Mouse (Mus musculus): Measurements from ENCODE around the gene Kif1c.
"Not testable (repeated sequence)": the region's sequence is repeated elsewhere in the genome, so short reads cannot be mapped to it uniquely, and the experiment has no call there.

Kif1c gene

DNA sequence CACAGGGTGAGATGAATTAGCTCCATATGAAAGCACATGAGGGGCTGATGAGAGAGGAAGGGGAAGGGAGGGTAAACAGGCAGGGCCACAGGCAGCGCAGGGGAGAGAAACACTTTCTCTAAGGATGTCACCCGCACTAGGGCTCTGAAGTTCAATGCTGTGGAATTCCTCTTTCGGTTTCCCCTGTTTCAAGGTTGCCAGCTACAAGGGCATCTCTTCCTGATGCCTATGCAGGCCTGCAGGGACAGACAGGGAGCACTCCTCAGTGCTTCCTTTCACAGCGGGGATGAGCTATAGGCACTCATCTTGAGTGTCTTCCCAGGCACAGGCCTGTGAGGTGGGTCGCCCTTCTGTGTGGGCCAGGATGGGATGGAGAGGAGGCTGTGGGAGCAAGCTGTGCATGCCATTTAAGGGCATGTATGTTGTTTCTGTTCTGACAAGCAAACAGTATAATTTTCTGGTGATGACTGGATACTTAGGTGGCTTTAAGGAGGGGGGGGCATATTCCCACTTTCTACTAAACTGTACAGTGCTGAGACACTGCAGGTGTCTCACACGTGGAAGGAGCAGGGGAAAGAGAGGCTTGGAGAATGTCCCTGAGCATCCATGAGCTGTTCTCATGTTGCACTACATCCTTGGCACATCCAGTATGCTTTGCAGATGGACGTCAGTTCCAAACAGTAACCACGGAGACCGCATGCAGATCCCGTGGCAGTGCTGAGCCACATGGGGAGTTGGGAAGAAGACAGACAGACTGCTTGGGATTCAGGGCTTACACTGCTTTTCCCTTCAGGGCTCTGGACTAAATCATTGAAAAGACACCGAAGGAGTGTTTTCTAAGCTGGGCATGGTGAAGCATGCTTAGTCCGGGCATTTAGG, 42.5 kb downstream of the Kif1c start:
- DNase-seq (ENCODE audit: low spot score in 2 of 2), result no peak

DNA sequence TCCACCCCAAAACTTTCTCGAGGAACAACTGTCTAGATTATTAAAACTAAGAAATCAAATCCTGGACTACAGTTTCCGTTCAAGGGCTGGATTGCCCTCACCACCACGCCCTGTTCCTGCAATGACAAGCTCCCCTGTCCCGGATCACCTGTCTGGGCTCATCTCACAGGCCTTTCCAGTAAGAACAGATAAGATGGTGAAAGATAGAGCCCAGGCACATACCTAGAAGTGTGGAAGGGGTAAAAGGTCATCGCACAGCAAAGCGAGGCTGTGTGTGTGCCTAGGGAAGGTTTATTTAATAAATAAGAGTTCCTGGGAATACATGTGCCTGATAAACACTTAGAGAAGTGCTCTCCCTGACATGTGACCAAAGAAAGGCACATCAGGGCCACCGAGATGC, 45.3 kb downstream of the Kif1c start:
- DNase-seq (ENCODE audit: low spot score in 2 of 2), result no peak

DNA sequence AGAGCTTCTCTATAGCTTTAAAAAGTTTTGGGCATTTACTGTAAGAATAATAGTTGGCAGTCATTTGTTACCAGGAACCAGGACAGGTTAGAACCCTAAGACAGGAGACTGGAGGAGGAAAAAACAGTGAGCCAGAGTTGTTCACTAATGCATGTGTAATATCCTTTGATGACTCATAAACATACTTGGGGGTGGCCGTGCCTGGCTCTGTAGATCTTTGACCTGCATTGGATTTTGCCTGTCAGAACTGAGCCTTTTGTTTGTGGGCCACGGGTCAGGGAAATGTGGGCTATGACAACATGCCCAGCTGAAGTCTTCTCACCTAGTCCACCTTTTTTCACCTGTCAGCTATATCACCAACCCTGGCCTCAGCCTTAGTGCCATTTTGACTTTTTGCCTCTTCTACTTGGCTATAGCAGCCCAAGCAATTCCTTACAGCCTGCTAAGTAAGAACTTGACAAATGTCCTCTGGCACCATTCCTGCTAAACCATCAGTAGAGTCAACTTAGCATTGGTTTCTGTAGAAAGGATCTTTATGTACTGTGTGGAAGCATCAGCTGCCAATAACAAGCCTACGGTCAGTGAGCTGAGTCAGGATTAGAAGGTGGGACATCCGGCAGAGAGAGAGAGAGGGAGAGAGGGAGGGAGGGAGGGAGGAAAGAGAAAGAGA, 47.7 kb downstream of the Kif1c start:
- DNase-seq (ENCODE audit: low spot score in 2 of 2), result no peak

DNA sequence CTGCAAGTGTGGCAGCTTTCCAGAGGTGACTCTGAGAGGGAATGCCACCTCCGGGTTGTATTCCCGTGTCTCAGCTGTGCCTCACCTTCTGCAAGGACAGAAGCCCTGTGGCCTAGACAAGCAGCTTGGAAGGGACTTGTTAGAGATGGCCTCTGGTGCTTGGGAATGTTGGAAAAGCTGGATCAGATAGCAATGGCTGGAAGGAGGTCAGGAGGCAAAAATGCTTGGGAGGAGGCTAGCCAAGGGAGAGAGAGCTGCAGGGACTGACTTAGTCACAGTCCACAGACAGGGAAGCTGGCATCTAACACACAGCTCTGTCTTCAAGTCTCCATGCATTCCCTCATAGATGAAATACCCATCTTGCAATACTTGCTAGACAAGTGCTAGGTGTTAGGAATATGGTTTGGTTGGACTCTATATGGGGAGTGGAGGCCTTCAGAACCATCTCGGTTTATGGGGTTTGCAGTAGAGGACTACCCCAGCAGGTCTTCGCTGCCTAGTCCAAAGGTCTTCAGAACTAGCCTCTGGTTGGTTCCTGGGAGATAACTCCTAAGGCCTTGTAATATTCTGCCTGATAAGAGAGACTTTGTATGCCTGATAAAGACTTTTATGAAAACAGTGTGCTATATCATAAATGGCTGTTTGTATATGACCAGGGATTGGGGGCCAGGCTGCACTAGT, 52.1 kb downstream of the Kif1c start:
- DNase-seq (ENCODE audit: low spot score in 2 of 2), result no peak

DNA sequence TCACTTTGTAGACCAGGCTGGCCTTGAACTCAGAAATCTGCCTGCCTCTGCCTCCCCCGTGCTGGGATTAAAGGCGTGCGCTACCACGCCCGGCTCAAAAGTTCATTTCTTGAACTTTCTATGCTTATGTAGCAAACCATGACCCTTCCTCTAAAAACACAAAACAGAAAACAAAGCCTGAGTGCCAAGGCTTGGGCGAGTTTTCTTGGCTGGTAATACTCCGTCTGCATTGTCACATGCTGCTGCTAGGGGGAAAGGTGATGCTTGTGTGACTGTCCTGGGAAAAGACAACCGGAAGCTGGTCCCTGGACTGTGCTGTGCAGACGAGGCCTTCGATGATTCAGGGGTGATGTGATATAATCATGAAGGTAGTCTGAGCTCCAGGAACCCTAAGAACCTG, 52.8 kb downstream of the Kif1c start:
- no peak for DNase-seq (ENCODE audit: low spot score in 2 of 2)

DNA sequence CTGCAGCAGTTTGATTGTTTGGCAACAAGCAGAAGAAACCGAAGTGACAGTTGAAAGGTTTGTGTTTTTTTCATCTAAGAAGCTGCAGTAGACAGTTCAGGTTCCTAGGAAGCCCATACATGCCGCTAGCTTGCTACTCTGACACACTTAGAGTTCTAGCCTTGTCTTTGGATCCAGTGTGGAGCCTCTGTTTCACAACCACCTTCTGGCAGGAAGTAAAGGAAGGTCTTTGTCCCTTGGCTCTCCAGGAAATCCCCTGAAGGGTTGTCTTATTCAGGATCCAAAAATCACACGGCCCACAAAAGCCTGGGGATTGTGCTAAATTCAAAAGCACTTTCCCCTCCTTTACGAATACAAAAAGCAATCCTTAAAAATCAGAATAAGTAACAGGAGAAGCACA, 54.1 kb downstream of the Kif1c start:
- no peak for DNase-seq (ENCODE audit: low spot score in 2 of 2)

DNA sequence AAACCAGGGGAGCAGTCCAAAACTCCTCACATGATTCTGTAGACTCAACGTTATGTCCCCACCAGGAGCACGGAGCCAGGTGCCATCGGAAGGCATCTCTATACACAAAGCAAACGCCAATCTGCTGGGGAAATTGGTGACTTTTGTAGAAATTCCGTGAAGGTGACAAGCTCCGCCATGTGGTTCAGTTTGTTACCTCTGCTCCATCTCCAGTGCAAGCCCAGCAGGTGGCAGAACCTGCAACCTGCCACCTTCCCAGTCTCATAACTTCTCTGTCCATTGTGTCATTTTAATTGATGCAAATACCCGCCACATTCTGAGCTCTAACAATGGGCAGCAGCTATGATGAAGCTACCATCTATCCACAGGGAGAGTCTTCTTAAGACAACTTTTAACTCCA, 54.6 kb downstream of the Kif1c start:
- no peak for DNase-seq (ENCODE audit: low spot score in 2 of 2)

DNA sequence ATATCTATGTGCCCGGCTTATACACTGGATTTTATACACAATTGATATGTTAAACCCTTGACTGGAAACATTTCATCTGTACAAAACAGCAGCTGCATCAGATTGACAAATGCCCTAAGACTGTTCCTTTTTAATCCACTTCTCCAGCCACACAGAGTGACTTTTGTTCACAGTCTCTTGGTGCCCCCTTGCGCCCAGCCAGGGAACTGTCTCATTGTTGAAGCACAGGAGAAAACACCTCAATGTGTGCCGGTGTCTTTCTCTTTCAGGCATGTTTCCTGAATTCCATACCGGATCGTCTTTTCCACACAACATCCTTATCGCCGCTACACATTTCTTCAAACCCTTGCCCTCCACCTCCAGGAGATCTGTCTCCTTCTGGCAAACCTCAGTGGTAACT, 55.3 kb downstream of the Kif1c start:
- DNase-seq (ENCODE audit: low spot score in 2 of 2), result peak; percentile 71 to 82

DNA sequence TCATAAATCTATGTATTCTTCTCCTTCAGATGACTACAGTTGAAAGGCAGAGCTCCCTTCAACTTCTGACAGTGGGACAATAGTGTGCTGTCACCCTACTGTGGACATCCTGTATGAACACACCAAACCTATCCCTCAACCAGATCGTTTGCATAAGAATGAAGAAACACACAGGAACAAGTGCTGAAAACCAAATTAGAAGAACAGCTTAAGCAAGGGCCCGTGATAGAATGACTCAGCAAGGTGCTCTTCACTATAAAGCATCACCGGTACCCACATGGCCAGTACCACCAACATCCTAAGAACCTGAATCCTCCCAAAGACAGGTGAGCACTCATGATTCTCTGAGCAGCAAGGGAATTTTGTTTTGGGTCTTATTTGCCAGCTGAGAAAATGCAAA, 60.1 kb downstream of the Kif1c start:
- DNase-seq (ENCODE audit: low spot score in 2 of 2), result not testable (repeated sequence)

DNA sequence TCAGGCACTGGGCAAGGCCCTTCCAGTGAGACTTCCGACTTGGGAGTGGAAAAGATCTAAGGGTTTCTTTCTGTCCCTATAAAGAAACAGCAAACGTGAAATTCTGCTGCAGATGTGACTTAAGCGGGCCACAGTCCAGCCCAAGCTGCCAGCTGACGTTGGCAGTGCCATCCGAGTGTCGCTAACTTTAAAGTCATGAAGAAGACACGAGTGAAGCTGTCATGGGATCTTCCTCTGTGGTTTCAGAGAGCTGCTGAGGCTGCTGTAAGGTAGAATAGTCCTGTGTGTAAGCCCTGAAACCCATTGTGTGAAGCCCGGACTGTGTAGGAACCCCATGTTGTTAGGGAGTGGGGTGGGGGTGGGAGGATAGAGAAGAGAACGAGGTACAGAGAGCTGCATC, 62.3 kb downstream of the Kif1c start:
- DNase-seq (ENCODE audit: low spot score in 2 of 2), result peak; percentile 50 to 60

DNA sequence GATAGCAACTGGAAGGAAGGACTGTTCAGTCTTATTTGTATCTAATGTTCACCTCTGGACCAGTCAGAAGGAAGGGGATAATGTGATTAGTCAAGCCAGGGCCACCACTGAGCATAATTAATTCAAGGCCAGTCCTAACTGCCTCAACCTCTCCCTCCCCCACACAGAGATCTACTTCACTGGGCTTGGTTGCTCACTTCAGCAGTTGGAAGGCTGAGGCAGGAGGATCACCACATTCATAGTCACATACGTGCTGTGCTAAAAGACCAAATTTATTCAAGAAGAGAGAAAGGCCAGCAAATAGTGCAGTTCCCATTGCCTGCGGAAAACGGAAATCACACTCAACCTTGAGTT, 63.2 kb downstream of the Kif1c start:
- peak in 1 of 2 experiments; percentile 19 for DNase-seq (ENCODE audit: low spot score in 2 of 2)

DNA sequence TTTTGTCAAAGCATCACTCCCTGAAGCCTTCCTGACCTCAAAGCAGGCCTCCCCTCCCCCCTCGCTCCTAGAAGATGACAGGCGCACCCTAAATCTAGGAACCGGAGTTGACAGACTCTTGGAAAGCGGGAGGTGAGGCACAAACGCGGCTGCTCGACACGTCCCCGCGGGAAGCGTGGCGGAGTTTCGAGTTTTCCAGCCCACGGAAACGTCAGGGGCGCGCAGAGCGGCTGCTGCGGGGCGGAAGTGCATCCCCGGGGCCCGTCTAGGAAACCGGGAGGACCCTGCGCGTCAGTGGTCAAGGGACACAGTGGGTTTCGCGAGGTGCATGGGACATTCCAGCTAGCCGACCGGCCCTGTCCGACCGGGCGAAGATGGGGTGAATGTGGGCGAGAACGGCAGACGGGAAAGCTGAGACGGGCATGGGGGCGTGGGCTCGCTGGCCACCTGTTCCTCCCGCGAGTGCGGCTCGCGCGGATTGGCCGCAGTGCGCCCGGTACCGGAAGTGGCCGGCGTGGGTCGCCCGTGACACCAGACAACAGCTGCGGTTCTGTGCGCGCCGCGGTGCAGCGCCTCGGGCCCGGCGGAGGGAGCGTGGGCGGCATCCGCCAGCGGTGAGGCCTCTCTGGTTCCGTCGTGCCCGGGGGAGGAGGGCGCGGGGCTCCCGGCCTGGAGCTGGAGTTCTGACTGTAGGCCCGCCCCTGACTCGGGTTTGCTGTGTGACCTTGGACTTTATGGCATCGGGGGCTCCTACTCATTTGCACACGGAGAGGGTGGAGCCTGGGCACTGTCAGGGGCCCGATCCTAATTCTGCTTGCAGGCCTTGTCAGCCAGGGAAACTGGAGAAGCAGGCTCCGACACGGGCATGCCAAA, 63.8 kb downstream of the Kif1c start, which contains the start of gene Zfp3:
Zfp3 (plus strand) TSS at position 274 of the 873 bp plus-strand sequence.
- DNase-seq (ENCODE audit: low spot score in 2 of 2), result peak; percentile 78 to 79

DNA sequence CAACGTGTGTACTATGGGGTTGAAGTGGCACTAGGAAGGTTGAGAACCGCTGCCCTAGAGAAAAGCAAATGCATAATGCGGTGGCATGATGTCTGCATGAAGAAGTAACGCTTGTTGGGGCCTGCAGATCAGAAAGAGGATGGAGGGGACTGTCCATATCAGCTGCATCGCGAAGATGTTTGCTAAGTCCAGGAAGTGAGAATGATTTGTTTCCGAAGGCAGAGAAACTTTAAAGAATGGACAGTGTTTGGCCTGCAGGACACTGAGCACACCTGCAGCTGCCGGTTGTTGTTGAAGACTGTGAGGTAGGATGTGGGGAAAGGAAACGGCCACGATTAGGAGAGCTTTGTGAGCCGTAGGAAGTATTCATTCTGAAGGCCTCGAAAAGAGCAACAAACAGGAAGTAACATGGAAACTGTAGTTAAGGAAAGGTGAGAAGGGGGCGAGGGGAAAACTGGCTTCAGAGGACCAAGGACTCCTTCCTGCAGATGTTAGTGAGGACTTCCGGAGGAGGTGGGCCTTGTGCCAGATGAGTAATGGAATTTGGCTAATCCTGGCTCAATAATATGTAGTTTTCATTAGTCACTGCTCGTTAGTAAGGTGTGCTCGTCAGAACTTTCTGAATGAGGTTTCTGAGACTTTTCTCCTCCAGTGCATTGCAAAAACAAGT, 65.6 kb downstream of the Kif1c start:
- DNase-seq (ENCODE audit: low spot score in 2 of 2), result no peak

DNA sequence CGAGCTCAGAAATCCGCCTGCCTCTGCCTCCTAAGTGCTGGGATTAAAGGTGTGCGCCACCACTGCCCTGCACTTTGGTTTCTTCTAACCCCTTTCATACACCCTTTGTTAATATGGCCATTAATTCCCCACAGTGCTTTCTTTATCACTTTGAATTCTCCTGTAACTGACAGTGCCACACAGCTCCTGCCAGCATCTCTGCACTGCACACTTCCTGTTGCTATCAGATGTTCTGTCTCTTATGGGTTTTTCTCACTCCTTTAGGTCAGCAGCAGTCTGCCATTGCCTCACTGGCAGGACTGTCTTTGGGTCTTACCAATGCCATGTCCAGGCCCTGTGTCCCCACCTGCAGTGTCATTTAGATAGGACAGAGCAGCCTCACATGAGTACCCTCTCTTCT, 70.5 kb downstream of the Kif1c start:
- DNase-seq (ENCODE audit: low spot score in 2 of 2), result no peak

DNA sequence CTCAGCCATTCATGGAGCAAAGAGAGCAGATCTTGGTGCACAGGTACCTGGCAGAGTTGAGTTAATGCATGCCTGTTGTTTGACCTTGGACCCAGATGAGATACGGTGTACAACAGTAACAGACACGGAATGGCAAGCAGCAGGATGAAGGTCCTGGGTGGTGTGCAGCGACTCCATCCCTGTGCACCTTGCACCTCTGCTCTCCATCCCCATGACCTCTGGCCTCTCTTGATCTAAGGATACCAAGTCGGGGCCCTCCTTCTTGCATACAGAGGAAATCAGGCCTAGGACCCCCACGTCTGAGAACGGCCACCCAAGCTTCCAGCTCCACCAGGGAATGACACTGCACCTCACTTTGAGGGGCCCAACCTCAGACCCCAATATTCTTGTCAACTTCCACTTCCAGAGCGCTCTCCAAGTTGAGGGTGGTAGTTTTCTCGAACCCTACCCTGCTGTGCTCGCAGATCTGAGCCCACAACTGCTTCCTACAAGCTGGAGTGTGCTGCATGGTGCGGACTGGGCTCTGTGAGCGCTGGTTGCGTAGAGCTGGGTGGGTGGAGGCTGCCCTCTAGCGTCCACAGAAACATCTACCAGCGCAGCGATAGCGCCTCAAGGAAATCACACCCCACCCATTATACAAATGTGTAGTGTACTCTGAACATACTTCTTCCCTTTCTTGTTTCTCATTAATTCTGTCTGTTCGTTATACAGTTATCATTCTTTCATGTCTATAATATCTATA, 76.7 kb downstream of the Kif1c start:
- peak; percentile 68 to 79 for DNase-seq (ENCODE audit: low spot score in 2 of 2)

DNA sequence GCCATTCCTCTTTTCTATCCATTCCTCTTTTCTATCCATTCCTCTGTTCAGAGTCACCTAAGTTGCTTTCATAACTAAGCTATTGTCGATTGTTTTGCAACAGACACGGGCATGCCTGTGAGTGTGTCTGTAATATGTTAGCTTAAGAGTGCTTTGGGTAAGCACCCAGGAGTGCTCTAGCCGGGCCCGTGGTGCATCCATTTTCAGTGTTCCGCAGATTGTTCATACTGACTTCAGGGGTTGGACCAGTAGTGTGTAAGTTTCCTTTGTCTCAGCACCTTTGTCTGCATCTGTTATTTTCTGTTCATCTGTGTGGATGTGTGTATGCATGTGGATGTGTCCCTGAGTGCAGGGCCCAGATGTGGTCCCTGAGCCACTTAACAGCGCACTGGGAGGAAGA, 77.3 kb downstream of the Kif1c start:
- DNase-seq (ENCODE audit: low spot score in 2 of 2), result no peak

DNA sequence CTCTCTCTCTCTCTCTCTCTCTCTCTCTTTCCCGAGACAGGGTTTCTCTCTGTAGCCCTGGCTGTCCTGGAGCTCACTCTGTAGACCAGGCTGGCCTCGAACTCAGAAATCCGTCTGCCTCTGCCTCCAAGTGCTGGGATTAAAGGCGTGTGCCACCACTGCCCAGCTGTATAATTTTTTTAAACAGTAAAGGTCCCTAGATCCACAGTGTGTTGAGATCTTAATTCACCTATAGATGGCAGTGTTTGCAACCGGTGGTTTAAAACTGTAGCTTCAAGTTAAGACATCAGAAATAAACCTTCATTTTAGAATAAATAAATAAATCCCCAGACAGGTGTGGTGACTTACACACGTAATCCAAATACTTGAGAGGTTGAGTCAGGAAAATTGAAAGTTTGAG, 77.7 kb downstream of the Kif1c start:
- peak in 1 of 2 experiments; percentile 41 for DNase-seq (ENCODE audit: low spot score in 2 of 2)
